Mouse (Mus musculus): Measurements from ENCODE around the gene Slc22a18. TPM values are rescaled to one million over a fixed set of nuclear protein-coding genes. Genes with fewer than 3 reads are reported as not detected.

The Slc22a18 gene
- polyA plus RNA-seq, 1 experiment, result 0.12 TPM

GRCm38 (mm10) chr7:143458963-143459331 lies 14.6 kb upstream of the Slc22a18 start:
- TF ChIP-seq POLR2A (IDR thresholded peaks at IDR 0.05; ENCODE audit: insufficient read length, low read depth) (no peak), POLR2AphosphoS2 (IDR thresholded peaks at IDR 0.05; ENCODE audit: insufficient read length, low read depth) (no peak), TCF12 (IDR thresholded peaks at IDR 0.05; ENCODE audit: insufficient read depth, poor library complexity, severe bottlenecking) (no peak), REST (IDR thresholded peaks at IDR 0.05; ENCODE audit: insufficient read depth, insufficient read length) (no peak), MAX (IDR thresholded peaks at IDR 0.05; ENCODE audit: low read depth) (no peak), MYOG (IDR thresholded peaks at IDR 0.05; ENCODE audit: control insufficient read depth in 1 of 3, insufficient read depth in 1 of 3, insufficient read length in 2 of 3, low read depth in 2 of 3) (no peak), USF1 (IDR thresholded peaks at IDR 0.05; ENCODE audit: low read depth) (no peak), CEBPB (IDR thresholded peaks at IDR 0.05; ENCODE audit: insufficient read depth, poor library complexity, severe bottlenecking) (no peak), MYOD1 (IDR thresholded peaks at IDR 0.05; ENCODE audit: control insufficient read depth in 1 of 3, insufficient read length in 2 of 3, low read depth in 2 of 3) (no peak)
- Histone ChIP-seq H3K4me2 (ENCODE audit: low read depth) (no peak overlapping the region), H3K36me3 (ENCODE audit: control insufficient read depth, insufficient read depth) (no peaks in the 10 kb centered on the region), H3K27me3 (ENCODE audit: control insufficient read depth, insufficient read depth, insufficient read length) (peaks cover 13% of the 10 kb centered on the region), H3ac (ENCODE audit: control insufficient read depth, insufficient read length) (no peak overlapping the region), H3K4me3 (no peak overlapping the region), H3K79me2 (ENCODE audit: control insufficient read depth, insufficient read depth) (no peaks in the 10 kb centered on the region)

DNA sequence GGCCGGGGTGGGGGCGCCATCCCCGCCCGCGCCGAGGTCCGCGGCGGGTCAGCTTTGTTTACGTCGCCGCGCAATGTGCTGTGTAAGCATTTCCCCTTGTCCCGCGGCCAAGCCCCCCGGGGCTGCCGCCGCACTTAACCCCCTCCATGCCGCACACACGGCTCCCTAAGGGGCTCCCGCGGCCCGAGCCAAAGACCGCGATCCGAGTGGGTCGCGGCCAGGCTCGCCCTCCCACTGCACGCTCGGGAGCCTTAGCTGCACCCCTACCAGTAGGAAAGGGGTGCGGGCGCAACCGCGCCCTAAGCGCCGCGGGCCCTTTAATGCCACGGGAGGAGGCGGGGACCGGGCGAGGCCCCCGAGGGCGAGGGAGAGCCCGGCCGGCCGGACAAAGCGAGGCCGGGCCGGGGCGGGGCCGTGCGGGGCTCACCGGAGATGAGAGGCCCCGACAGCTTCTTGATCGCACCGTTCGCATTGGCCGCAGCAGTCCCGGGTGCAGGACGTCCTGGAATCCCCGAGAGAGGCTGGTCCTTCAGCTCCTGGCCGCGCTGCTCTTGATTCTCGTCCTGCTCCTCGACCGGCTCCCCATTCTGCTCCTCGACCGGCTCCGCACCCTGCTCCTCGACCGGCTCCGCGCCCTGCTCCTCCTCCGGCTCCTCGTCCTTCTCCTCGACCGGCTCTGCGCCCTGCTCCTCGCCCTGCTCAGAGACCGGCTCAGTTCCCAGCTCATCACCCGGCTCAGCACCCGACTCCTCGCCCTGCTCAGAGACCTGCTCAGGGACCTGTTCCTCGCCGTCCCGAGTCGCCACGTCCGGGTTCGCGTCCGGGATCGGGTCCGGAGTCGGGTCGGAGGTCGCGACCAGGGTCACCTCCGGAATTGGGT lies 14.0 kb upstream of the Slc22a18 start:
- Histone ChIP-seq H3K36me3 (ENCODE audit: control insufficient read depth, insufficient read depth) (no peaks in the 10 kb centered on the region), H3K79me2 (ENCODE audit: control insufficient read depth, insufficient read depth) (no peaks in the 10 kb centered on the region), H3K4me3 (no peak overlapping the region), H3ac (ENCODE audit: control insufficient read depth, insufficient read length) (no peak overlapping the region), H3K4me2 (ENCODE audit: low read depth) (no peak overlapping the region), H3K27me3 (ENCODE audit: control insufficient read depth, insufficient read depth, insufficient read length) (peaks cover 11% of the 10 kb centered on the region)
- no peak for TF ChIP-seq MAX (IDR thresholded peaks at IDR 0.05; ENCODE audit: low read depth)
- no peak for TF ChIP-seq USF1 (IDR thresholded peaks at IDR 0.05; ENCODE audit: low read depth)
- no peak for TF ChIP-seq SRF (IDR thresholded peaks at IDR 0.05; ENCODE audit: control insufficient read depth, insufficient read length, low read depth)
- TF ChIP-seq MYOD1 (IDR thresholded peaks at IDR 0.05; ENCODE audit: control insufficient read depth in 1 of 3, insufficient read length in 2 of 3, low read depth in 2 of 3), result no peak
- no peak for TF ChIP-seq REST (IDR thresholded peaks at IDR 0.05; ENCODE audit: insufficient read depth, insufficient read length)
- TF ChIP-seq TCF3 (IDR thresholded peaks at IDR 0.05; ENCODE audit: insufficient read length, low read depth), result no peak
- no peak for TF ChIP-seq CEBPB (IDR thresholded peaks at IDR 0.05; ENCODE audit: insufficient read depth, poor library complexity, severe bottlenecking)
- no peak for TF ChIP-seq MYOG (IDR thresholded peaks at IDR 0.05; ENCODE audit: control insufficient read depth in 1 of 3, insufficient read depth in 1 of 3, insufficient read length in 2 of 3, low read depth in 2 of 3)
- no peak for TF ChIP-seq TCF12 (IDR thresholded peaks at IDR 0.05; ENCODE audit: insufficient read depth, poor library complexity, severe bottlenecking)
- no peak for TF ChIP-seq POLR2AphosphoS2 (IDR thresholded peaks at IDR 0.05; ENCODE audit: insufficient read length, low read depth)
- no peak for TF ChIP-seq E2F4 (IDR thresholded peaks at IDR 0.05; ENCODE audit: insufficient read depth)

DNA sequence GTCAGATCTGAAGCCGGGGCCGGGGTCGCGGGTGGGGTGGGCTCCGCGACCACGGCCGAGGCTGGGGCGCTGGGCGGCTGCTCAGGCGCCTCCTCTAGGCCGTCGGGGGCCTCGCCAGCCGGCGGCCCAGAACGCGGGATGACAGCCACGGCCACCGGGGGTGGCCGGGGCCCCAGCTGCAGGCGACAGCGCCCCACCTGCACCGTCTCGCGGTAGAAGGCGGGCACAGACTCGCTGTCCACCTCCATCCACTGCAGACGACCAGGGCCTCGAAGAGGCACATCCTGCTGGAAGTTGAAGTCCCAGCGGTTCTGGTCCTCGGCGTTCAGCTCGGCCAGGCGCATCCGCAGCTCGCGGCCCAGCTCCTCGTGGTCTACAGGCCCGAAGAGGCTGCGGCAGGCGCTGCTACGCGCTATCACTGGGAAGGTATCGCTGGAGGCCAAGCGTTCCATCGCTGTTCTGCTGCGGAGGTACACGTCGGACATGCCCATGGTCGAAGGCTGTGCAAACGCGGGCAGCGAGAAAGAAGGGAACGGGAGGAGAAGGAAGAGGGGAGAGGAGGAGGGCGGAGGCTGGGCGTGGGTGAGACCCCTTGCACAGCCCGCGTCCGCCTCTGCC lies 13.2 kb upstream of the Slc22a18 start:
- Histone ChIP-seq H3K4me3 (no peak overlapping the region), H3ac (ENCODE audit: control insufficient read depth, insufficient read length) (no peak overlapping the region), H3K79me2 (ENCODE audit: control insufficient read depth, insufficient read depth) (no peaks in the 10 kb centered on the region), H3K4me2 (ENCODE audit: low read depth) (peak overlapping the region; percentile 44), H3K27me3 (ENCODE audit: control insufficient read depth, insufficient read depth, insufficient read length) (peaks cover 11% of the 10 kb centered on the region), H3K36me3 (ENCODE audit: control insufficient read depth, insufficient read depth) (no peaks in the 10 kb centered on the region)
- TF ChIP-seq MYOG (IDR thresholded peaks at IDR 0.05; ENCODE audit: control insufficient read depth in 1 of 3, insufficient read depth in 1 of 3, insufficient read length in 2 of 3, low read depth in 2 of 3), result no peak
- TF ChIP-seq CEBPB (IDR thresholded peaks at IDR 0.05; ENCODE audit: insufficient read depth, poor library complexity, severe bottlenecking), result no peak
- no peak for TF ChIP-seq E2F4 (IDR thresholded peaks at IDR 0.05; ENCODE audit: insufficient read depth)
- TF ChIP-seq POLR2A (IDR thresholded peaks at IDR 0.05; ENCODE audit: insufficient read length, low read depth), result no peak

GRCm38 (mm10) chr7:143460874-143461273 lies 12.7 kb upstream of the Slc22a18 start, which contains the start of gene Cdkn1c:
Gene Cdkn1c, minus strand, starts transcription at chr7:143461050.
- peaks cover 11% of the 10 kb centered on the region for H3K27me3 ChIP-seq (ENCODE audit: control insufficient read depth, insufficient read depth, insufficient read length)
- H3ac ChIP-seq (ENCODE audit: control insufficient read depth, insufficient read length), result no peak within 1 kb of the TSS

GRCm38 (mm10) chr7:143461294-143461870 lies 12.2 kb upstream of the Slc22a18 start:
- Histone ChIP-seq H3K79me2 (ENCODE audit: control insufficient read depth, insufficient read depth) (no peaks in the 10 kb centered on the region), H3K4me3 (no peak overlapping the region), H3K27me3 (ENCODE audit: control insufficient read depth, insufficient read depth, insufficient read length) (peaks cover 11% of the 10 kb centered on the region), H3ac (ENCODE audit: control insufficient read depth, insufficient read length) (no peak overlapping the region), H3K4me2 (ENCODE audit: low read depth) (no peak overlapping the region), H3K36me3 (ENCODE audit: control insufficient read depth, insufficient read depth) (no peaks in the 10 kb centered on the region)
- TF ChIP-seq MAX (IDR thresholded peaks at IDR 0.05; ENCODE audit: low read depth), result no peak
- TF ChIP-seq CEBPB (IDR thresholded peaks at IDR 0.05; ENCODE audit: insufficient read depth, poor library complexity, severe bottlenecking), result no peak
- TF ChIP-seq TCF12 (IDR thresholded peaks at IDR 0.05; ENCODE audit: insufficient read depth, poor library complexity, severe bottlenecking), result no peak
- no peak for TF ChIP-seq POLR2AphosphoS2 (IDR thresholded peaks at IDR 0.05; ENCODE audit: insufficient read length, low read depth)
- TF ChIP-seq MYOG (IDR thresholded peaks at IDR 0.05; ENCODE audit: control insufficient read depth in 1 of 3, insufficient read depth in 1 of 3, insufficient read length in 2 of 3, low read depth in 2 of 3), result no peak
- no peak for TF ChIP-seq SRF (IDR thresholded peaks at IDR 0.05; ENCODE audit: control insufficient read depth, insufficient read length, low read depth)

More at GRCm38 (mm10) chr7:143460874-143461273, 12.7 kb upstream of the Slc22a18 start, which contains the start of gene Cdkn1c:
- TF ChIP-seq POLR2A (IDR thresholded peaks at IDR 0.05; ENCODE audit: insufficient read length, low read depth) (peak; percentile 61), SRF (IDR thresholded peaks at IDR 0.05; ENCODE audit: control insufficient read depth, insufficient read length, low read depth) (no peak)
- Histone ChIP-seq H3K36me3 (ENCODE audit: control insufficient read depth, insufficient read depth) (no peaks in the 10 kb centered on the region), H3K4me3 (no peak within 1 kb of the TSS), H3K79me2 (ENCODE audit: control insufficient read depth, insufficient read depth) (no peaks in the 10 kb centered on the region), H3K4me2 (ENCODE audit: low read depth) (peak within 1 kb of the TSS; percentile 44)

Measured in myocyte (in vitro differentiated cells).